Mouse (Mus musculus) midbrain, embryonic 16.5 days (tissue): ENCODE data around the gene Gm45713. TPM values are rescaled to one million over a fixed set of nuclear protein-coding genes. Genes with fewer than 3 reads are reported as not detected.

Source experiments
- ATAC-seq: fragments of 200-750 bp; cut with Nextera tagmentation; 2 replicates; pipeline ENCODE4 v1.8.0; 2017; ENCODE audit warnings: moderate TSS enrichment
- H3K27ac ChIP-seq: fragments of 300-500 bp; sonication (generic); 2 replicates; pipeline ENCODE4 v1.5.1; 2014; ENCODE audit warnings: mild to moderate bottlenecking, low read length, mixed read lengths
- H3K27me3 ChIP-seq: fragments of 300-500 bp; sonication (generic); 2 replicates; pipeline ENCODE4 v1.6.1; 2014; ENCODE audit warnings: low read depth, low read length, mixed read lengths; ENCODE audit not compliant: control insufficient read depth, insufficient read depth
- H3K36me3 ChIP-seq: fragments of 300-500 bp; sonication (generic); 2 replicates; pipeline ENCODE4 v1.6.1; 2014; ENCODE audit warnings: mild to moderate bottlenecking, low read length, moderate library complexity, mixed read lengths; ENCODE audit not compliant: control insufficient read depth, insufficient read depth
- H3K4me1 ChIP-seq: fragments of 300-500 bp; sonication (generic); 2 replicates; pipeline ENCODE4 v1.6.1; 2014; ENCODE audit warnings: mild to moderate bottlenecking, low read length, mixed read lengths; ENCODE audit not compliant: control insufficient read depth, insufficient read depth
- H3K4me2 ChIP-seq: fragments of 300-500 bp; sonication (generic); 2 replicates; pipeline ENCODE4 v1.6.1; 2014; ENCODE audit warnings: mild to moderate bottlenecking, low read length, mixed read lengths
- H3K4me3 ChIP-seq: fragments of 300-500 bp; sonication (generic); 2 replicates; pipeline ENCODE4 v1.5.1; 2014; ENCODE audit warnings: low read depth, mild to moderate bottlenecking, low read length, moderate library complexity, mixed read lengths
- H3K9ac ChIP-seq: fragments of 300-500 bp; sonication (generic); 2 replicates; pipeline ENCODE4 v1.6.1; 2014; ENCODE audit warnings: low read depth, low read length, mixed read lengths
- H3K9me3 ChIP-seq: fragments of 300-500 bp; sonication (generic); replicated peaks from 2 replicates; pipeline ENCODE4 v1.6.1; 2014; ENCODE audit warnings: mild to moderate bottlenecking, low read length, mixed read lengths; ENCODE audit not compliant: control insufficient read depth, poor library complexity, severe bottlenecking
- WGBS: fragments of 180-500 bp; shearing (Covaris S2); extraction: QIAGEN DNeasy Blood & Tissue Kit; methylation state at CpG from one replicate; pipeline ENCODE4 v1.1.7; 2014; 5-methylcytosine and 5-hydroxymethylcytosine counted together
- polyA plus RNA-seq: library from polyadenylated mRNA; unstranded; fragments of >200 nt; fragmentation: Nextera tagmentation; extraction: Ambion mirVana; gene quantifications from 2 replicates; pipeline ENCODE4 v1.2.1, GENCODE M21; 2015

Gene Gm45713
- polyA plus RNA-seq, 1 experiment from 2014 or later, result not detected

DNA sequence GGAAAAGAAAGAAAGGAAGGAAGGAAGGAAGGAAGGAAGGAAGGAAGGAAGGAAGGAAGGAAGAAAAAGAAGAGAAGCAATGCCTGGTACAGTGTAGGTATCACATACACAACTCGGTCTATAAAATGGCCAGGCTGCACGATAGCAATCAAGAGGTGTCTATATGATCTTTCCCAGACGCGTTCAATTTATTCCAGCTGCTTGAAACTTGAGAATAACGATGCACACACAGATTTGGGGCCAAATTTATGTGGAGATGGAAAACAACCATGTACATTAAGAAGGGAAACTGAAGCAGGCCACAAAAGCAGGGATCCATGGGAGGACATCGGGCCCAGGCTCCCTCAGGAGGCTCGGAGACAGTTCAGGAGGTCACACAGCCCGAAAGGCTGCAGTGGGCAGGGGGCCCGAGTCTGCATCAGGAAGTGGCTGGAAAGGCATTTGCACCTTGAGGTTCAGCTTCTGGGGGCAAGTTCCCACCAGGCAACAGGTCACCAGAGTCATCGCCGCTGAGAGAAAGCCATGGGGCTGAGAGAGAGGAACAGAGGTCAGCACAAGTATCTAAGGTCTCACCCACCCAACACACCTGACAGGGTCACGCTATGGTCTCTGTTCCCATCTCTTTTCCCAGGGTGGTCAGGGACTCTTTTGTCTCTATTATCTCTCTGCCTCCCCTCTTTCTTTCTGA is 43.1 kb downstream of the Gm45713 start:
- 74% methylated on average over 12 of the region's 12 CpGs for WGBS
- Histone ChIP-seq H3K4me1 (peaks cover 5% of the 10 kb centered on the region), H3K36me3 (no peaks in the 10 kb centered on the region), H3K27me3 (no peaks in the 10 kb centered on the region), H3K4me2 (no peak overlapping the region), H3K27ac (no peak overlapping the region), H3K4me3 (no peak overlapping the region), H3K9me3 (no peaks in the 10 kb centered on the region), H3K9ac (no peak overlapping the region)
- no peak for ATAC-seq

DNA sequence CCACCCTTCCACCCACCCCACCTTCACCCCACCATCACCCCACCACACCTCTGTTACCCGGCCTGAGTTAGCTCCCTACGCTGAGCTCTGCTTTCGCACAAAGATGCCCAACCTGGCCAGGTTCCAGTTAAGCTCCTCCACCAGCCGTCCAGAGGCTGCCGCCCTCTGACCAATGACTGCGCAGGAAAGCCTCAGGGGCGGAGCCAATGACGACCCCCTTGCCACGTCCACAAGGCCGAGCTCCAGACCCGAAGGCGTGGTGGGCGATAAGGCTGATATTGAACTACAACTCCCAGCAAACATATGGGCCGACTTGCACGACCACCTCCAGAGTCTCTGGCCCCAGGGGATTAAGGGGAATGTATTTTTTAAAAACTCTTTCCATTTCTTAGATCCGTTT is 44.0 kb downstream of the Gm45713 start, which contains the start of gene Rcn3:
Gene Rcn3 (minus strand): TSS at position 174 of the 400 bp plus-strand sequence.
- Histone ChIP-seq H3K36me3 (no peaks in the 10 kb centered on the region), H3K27me3 (no peaks in the 10 kb centered on the region), H3K4me1 (peaks cover 5% of the 10 kb centered on the region), H3K4me2 (peak within 1 kb of the TSS; percentile 60), H3K9me3 (no peaks in the 10 kb centered on the region), H3K4me3 (peak within 1 kb of the TSS; percentile 40), H3K9ac (peak within 1 kb of the TSS; percentile 57), H3K27ac (no peak within 1 kb of the TSS)
- WGBS, result 0% methylated on average over 16 of the region's 16 CpGs
- peak; percentile 94 for ATAC-seq

DNA sequence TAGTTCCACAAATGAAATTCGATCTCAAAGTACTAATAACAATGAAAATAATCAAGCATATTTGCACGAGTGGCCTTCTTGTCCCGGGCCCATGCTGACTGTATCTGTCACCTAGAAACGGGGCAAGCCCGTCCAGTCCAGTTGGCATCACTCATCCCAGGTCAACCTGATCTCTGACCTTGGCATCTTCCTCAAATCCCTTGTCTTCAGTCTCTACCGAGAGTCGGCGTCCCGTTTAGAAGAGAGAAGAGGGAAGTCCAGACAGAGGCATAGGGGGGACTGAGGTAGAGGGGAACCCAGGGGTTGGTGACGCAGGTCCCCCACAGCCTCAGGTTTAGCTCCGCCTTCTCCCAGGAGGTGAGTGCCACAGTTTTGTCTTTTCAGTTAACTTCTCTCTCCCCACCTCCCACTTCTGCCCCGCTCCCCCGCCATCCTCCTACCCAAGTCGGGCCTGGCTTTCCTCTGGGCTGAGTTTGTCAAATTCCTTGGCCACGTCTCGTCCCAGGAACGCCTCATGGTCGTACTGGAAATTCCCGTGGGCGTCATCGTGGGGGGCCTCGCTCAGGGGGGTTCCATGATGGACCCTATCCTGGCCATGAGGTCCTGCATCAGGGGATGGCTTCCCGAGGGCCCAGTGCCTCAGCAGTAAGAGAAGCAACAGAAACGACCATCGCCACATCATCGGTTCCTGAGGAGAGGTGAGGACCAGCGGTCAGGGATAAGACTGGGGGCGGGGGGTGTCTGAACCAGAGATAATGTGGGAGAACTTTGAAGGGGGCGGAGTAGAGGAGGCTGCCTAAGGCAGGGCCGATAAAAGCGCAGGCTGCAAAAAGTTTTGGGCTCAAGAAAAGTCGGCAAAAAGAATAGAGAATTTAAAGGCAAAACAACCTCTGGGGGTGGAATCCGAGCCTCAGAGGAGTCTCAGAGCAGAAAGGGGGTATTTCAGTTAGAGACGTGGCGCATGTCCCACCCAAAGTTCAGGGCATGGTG is 44.7 kb downstream of the Gm45713 start:
- Histone ChIP-seq H3K9ac (peak overlapping the region; percentile 57), H3K4me2 (peak overlapping the region; percentile 60), H3K36me3 (peaks cover 3% of the 10 kb centered on the region; the same call in 1 of the 2 replicates), H3K9me3 (no peaks in the 10 kb centered on the region), H3K4me3 (peak overlapping the region; percentile 40), H3K4me1 (peaks cover 5% of the 10 kb centered on the region), H3K27me3 (no peaks in the 10 kb centered on the region), H3K27ac (no peak overlapping the region)
- 17% methylated on average over 35 of the region's 35 CpGs for WGBS
- peak; percentile 61 for ATAC-seq

DNA sequence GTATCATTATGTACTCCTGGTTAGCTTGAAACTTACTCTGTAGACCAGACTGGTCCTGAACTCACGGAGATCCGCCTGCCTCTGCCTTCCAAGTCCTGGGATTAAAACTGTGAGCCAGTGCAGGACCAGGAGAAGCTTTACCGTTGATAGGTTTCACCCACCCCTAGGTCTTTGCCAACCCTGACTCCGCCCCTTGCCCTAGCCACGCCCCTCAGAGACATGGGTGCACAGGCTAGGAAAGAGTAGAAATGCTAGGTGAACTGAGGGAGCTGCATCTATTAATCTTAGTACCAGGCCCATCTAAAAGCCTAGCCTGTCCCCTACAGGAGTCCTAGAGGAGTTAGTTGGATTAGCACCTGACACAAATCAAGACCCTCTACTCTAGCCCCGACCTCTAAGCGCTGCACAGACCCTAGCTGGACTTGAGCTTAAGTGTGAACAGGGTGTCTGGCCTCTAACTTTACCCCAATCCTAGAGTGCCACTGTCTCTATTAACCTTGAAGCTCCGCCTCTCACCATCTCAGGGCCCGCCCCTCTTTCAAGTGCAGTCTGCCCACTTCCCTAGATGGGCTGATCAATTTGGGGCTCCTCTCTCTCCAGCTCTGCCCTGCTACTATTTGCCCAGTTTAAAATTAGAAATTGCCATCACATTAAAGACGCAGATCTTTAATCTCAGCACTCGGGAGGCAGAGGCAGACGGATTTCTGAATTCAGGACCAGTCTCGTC is 45.6 kb downstream of the Gm45713 start:
- no peak overlapping the region for H3K9ac ChIP-seq
- no peak for ATAC-seq

DNA sequence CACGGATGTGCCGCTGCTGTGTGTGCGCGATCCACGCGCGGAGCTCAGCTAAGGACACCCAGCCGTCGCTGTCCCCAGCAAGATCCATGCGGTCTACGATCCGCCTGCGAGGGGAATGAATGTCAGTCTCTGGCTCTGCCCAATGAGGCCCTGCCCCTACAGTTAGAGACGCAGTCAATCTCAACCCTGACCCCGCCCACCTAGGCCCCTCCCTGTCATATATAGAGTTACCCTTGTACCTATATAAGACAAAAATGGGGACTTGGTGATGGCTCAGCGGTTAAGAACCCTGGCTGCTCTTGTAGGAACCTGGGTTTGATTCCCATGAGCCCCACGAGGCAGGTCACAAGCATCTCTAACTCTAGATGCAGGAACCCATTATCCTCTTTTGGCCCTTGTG is 47.4 kb downstream of the Gm45713 start:
- 97% methylated on average over 17 of the region's 17 CpGs for WGBS
- Histone ChIP-seq H3K36me3 (peaks cover 5% of the 10 kb centered on the region; the same call in 1 of the 2 replicates), H3K4me1 (peaks cover 5% of the 10 kb centered on the region), H3K27me3 (no peaks in the 10 kb centered on the region), H3K9ac (no peak overlapping the region), H3K27ac (no peak overlapping the region), H3K9me3 (no peaks in the 10 kb centered on the region), H3K4me3 (no peak overlapping the region), H3K4me2 (no peak overlapping the region)
- no peak for ATAC-seq

More for the DNA sequence above, 45.6 kb downstream of the Gm45713 start:
- 82% methylated on average over 13 of the region's 13 CpGs for WGBS
- no peaks in the 10 kb centered on the region for H3K27me3 ChIP-seq
- H3K27ac ChIP-seq, result no peak overlapping the region
- no peak overlapping the region for H3K4me3 ChIP-seq
- no peaks in the 10 kb centered on the region for H3K9me3 ChIP-seq
- H3K4me1 ChIP-seq, result peaks cover 5% of the 10 kb centered on the region
- no peak overlapping the region for H3K4me2 ChIP-seq
- peaks cover 5% of the 10 kb centered on the region; the same call in 1 of the 2 replicates for H3K36me3 ChIP-seq

DNA sequence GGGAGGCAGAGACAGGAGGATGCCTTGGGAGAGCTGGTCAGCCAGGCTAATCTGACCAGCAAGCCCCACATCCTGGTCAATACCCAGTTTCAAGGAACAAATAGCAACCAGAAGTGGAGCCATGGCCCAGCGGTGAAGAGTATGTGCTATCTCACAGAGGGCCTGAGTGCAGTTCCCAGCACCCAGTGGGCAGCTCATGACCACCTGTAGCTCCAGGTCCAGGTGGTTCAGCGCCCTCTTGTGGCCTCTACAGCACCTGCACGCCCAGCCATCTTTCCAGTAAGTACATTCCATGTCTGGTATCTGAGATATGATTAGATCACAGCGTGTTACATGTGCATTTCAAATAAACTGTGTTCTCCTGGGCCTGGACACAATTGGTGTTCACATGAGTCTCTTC is 49.9 kb downstream of the Gm45713 start:
- Histone ChIP-seq H3K27ac (no peak overlapping the region), H3K27me3 (no peaks in the 10 kb centered on the region), H3K9me3 (no peaks in the 10 kb centered on the region), H3K4me2 (no peak overlapping the region), H3K4me3 (no peak overlapping the region), H3K4me1 (peaks cover 2% of the 10 kb centered on the region; the same call in 1 of the 2 replicates), H3K36me3 (peaks cover 5% of the 10 kb centered on the region; the same call in 1 of the 2 replicates), H3K9ac (no peak overlapping the region)
- 82% methylated on average over 4 of the region's 4 CpGs for WGBS
- ATAC-seq, result no peak

DNA sequence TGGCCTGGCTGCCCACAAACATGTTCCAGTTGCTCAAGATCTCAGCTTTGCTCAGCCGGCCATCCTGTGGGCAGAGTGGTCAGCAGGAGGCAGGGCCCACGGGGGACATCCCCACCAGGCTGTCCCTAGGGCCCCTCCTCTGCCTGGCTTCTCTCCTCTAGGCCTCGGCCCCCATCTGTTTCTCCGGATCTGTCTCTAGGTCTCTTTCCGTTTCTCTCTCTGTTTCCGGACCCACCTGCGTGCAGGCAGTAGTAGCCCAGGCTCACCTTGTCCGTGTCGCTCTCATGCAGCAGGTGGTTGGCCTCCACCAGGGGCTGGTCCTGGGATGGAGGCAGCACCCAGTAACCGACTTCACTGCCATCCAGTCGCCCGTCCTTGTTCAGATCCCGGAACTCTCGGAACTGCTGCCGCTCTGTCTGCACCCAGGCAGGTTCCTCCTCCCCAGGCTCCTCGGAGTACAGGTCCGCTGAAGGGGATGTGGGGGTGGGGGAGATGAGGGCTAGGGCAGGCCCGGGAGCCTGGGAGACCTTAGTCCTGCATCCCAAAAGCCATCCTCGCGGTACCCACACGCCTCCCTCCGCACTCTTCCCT is 52.6 kb downstream of the Gm45713 start:
- H3K4me3 ChIP-seq, result no peak overlapping the region
- no peak for ATAC-seq
- WGBS, result 81% methylated on average over 22 of the region's 22 CpGs
- no peaks in the 10 kb centered on the region for H3K9me3 ChIP-seq
- H3K27me3 ChIP-seq, result no peaks in the 10 kb centered on the region
- peak overlapping the region; percentile 20; the same call in 1 of the 2 replicates for H3K9ac ChIP-seq
- peaks cover 5% of the 10 kb centered on the region; the same call in 1 of the 2 replicates for H3K36me3 ChIP-seq
- no peaks in the 10 kb centered on the region for H3K4me1 ChIP-seq
- no peak overlapping the region for H3K4me2 ChIP-seq
- H3K27ac ChIP-seq, result no peak overlapping the region
